Mouse (Mus musculus) embryonic fibroblast, embryonic 13.5 days (primary cell): Measurements from ENCODE around the gene Scd1. TPM values are rescaled to one million over a fixed set of nuclear protein-coding genes. Genes with fewer than 3 reads are reported as not detected.

ENCODE experiments used
- H3K27ac ChIP-seq: 2 replicates; pipeline ENCODE4 v1.5.1; 2012; ENCODE audit warnings: low read length, control low read depth, inconsistent platforms; ENCODE audit not compliant: insufficient read depth
- H3K4me1 ChIP-seq: 2 replicates; pipeline ENCODE4 v1.6.1; 2011; ENCODE audit warnings: low read length; ENCODE audit not compliant: control insufficient read depth, insufficient read depth
- H3K4me3 ChIP-seq: 2 replicates; pipeline ENCODE4 v1.5.1; 2011; ENCODE audit warnings: mild to moderate bottlenecking, control low read depth, low read length; ENCODE audit not compliant: insufficient read depth
- CTCF ChIP-seq: IDR thresholded peaks from 2 replicates; pipeline ENCODE4 v1.5.1; 2011; ENCODE audit warnings: mild to moderate bottlenecking, control low read depth, low read length, moderate library complexity, borderline replicate concordance; ENCODE audit not compliant: insufficient read depth
- POLR2A ChIP-seq: IDR thresholded peaks from 2 replicates; pipeline ENCODE4 v1.6.1; 2011; ENCODE audit warnings: low read depth, mild to moderate bottlenecking, control low read depth, low read length, moderate library complexity
- polyA plus RNA-seq: library from polyadenylated mRNA; stranded (reverse); fragments of >200 nt; gene quantifications from 2 replicates; pipeline ENCODE4 v1.2.4, GENCODE M21; 2011; ENCODE audit warnings: low read depth; ENCODE audit not compliant: missing spikeins, insufficient read length

Scd1 gene
- polyA plus RNA-seq, 1 experiment: 80.0 TPM

- Histone ChIP-seq H3K4me3 (no peak overlapping the region), H3K4me1 (no peaks in the 10 kb centered on the region), H3K27ac (no peak overlapping the region)
- TF ChIP-seq POLR2A (no peak), CTCF (no peak)
Measured at GRCm38 (mm10) chr19:44419530-44419929, 11.9 kb upstream of the Scd1 start.

GRCm38 (mm10) chr19:44418945-44419344 lies 11.3 kb upstream of the Scd1 start:
- H3K4me1 ChIP-seq: no peaks in the 10 kb centered on the region
- no peak overlapping the region for H3K4me3 ChIP-seq
- H3K27ac ChIP-seq: no peak overlapping the region
- TF ChIP-seq CTCF (peak; percentile 68), POLR2A (no peak)

GRCm38 (mm10) chr19:44418544-44418943 lies 10.9 kb upstream of the Scd1 start:
- Histone ChIP-seq H3K4me1 (no peaks in the 10 kb centered on the region), H3K27ac (no peak overlapping the region), H3K4me3 (no peak overlapping the region)
- no peak for TF ChIP-seq CTCF
- TF ChIP-seq POLR2A: no peak

DNA sequence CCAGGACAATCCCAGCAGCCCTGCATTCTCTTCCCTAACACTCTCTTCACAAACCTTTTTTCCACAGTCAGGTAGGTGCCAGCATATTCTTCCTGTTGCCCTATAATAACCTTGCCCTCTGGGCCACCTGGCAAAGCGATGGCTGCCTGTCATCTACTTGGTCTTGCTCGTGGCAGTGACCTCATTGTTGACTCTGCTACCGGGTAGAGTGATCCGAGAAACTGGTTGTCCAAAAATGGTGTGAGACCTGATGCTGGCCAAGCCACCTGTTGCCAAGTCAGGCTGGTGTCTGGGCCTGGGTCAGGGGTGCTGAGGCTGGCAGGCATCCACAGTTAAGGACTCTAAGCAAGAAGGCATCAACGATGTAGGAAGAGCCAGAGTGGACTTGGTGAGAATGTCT lies 10.4 kb upstream of the Scd1 start:
- H3K4me1 ChIP-seq: no peaks in the 10 kb centered on the region
- H3K4me3 ChIP-seq: no peak overlapping the region
- H3K27ac ChIP-seq: no peak overlapping the region
- TF ChIP-seq POLR2A (no peak), CTCF (no peak)

DNA sequence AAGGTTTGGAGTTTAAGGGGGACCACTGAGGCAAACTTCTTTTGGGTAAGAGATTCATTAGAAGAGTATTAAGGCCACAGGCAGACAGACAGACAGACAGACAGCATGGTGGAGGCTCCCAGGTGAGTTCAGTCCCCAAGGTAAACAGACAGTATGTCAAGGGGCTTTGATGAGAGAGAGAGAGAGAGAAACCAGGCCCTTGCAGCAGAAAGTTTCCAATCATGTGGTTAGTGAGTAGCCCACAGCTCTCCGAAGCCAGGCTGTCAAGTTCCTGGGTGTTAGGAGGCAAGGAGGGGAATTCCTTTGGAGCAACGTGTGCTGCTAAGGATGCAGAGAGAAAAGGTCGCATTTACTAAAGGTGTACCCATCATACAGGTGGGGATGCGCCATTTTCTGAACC lies 9.8 kb upstream of the Scd1 start:
- Histone ChIP-seq H3K4me1 (no peaks in the 10 kb centered on the region), H3K4me3 (no peak overlapping the region), H3K27ac (no peak overlapping the region)
- TF ChIP-seq POLR2A: no peak

DNA sequence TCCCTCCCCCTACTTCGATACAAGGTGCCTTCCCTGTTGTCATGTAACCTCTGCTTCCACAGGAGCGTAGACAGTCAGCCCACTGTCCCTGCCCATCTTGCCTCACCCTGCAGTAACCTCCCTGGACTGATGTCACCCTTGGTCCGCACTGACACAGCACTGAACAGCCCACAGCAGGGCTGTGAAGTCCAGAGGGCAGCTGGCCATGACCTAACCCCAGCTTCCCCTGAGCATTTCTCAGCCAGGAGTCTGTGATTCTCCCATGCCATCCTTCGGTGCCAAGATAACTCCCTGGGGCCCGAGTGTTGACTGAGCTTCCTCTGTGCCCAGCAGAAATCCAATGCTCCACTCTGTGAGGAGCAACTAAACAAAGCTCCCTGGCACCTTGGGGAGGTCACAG lies 8.6 kb upstream of the Scd1 start:
- Histone ChIP-seq H3K4me1 (no peaks in the 10 kb centered on the region), H3K4me3 (no peak overlapping the region), H3K27ac (no peak overlapping the region)
- no peak for TF ChIP-seq POLR2A
- TF ChIP-seq CTCF: no peak

GRCm38 (mm10) chr19:44415464-44415863 lies 7.8 kb upstream of the Scd1 start:
- TF ChIP-seq POLR2A: no peak
- TF ChIP-seq CTCF: no peak
- Histone ChIP-seq H3K27ac (no peak overlapping the region), H3K4me3 (no peak overlapping the region), H3K4me1 (no peaks in the 10 kb centered on the region)

GRCm38 (mm10) chr19:44410269-44410992 lies 2.8 kb upstream of the Scd1 start:
- no peak overlapping the region for H3K27ac ChIP-seq
- H3K4me1 ChIP-seq: 0 out of 2 replicates have a peak, but pooled peaks cover 10% of the 10 kb centered on the region
- TF ChIP-seq POLR2A: no peak
- no peak overlapping the region for H3K4me3 ChIP-seq

- Histone ChIP-seq H3K27ac (peak overlapping the region; percentile 79), H3K4me1 (0 out of 2 replicates have a peak, but pooled peaks cover 10% of the 10 kb centered on the region), H3K4me3 (peak overlapping the region; percentile 13; the same call in 1 of the 2 replicates)
- TF ChIP-seq POLR2A (no peak), CTCF (no peak)
Measured at GRCm38 (mm10) chr19:44408595-44408994, 916 bp upstream of the Scd1 start.

GRCm38 (mm10) chr19:44408223-44408545 lies 505 bp upstream of the Scd1 start:
- Histone ChIP-seq H3K4me3 (peak overlapping the region; percentile 51), H3K4me1 (0 out of 2 replicates have a peak, but pooled peaks cover 10% of the 10 kb centered on the region), H3K27ac (peak overlapping the region; percentile 98)
- TF ChIP-seq CTCF: no peak
- 0 out of 2 replicates have a peak, but pooled peaks have one; percentile 23 for TF ChIP-seq POLR2A
